Mouse (Mus musculus) kidney, adult 9 months (tissue): ENCODE results near the gene Kdm4c.
A peak's percentile ranks its signal among the peaks of the same experiment; 100 is the strongest.
"Not testable (repeated sequence)": the region's sequence is repeated elsewhere in the genome, so short reads cannot be mapped to it uniquely, and the experiment has no call there.

Experiments used
- DNase-seq: peaks from one replicate; pipeline ENCODE4 v3.0.0; 2022

Gene Kdm4c

DNA sequence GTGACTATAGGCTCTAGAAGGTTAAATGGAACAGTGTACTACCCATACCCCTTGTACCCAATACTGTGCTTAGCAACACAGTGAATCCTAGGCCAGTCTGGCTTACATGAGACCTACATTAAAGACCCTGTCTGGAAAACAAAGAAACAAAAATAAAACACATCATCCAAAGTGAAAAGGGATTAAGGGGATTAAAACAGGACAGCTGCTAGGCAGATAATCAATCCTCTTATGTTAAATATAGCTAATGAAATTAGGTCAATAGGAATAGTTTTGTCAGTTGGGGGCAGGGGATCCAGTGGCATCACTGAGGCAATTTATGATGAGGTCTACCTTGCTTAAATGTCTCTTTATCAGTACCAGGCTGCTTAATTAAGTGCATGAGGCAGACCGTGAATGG, at the start of gene Kdm4c:
TSS of gene Kdm4c (plus strand) at position 322 of the 400 bp plus-strand sequence.
- no peak for DNase-seq

GRCm38 (mm10) chr4:74201281-74201811, 41.0 kb upstream of the Kdm4c start:
- no peak for DNase-seq

DNA sequence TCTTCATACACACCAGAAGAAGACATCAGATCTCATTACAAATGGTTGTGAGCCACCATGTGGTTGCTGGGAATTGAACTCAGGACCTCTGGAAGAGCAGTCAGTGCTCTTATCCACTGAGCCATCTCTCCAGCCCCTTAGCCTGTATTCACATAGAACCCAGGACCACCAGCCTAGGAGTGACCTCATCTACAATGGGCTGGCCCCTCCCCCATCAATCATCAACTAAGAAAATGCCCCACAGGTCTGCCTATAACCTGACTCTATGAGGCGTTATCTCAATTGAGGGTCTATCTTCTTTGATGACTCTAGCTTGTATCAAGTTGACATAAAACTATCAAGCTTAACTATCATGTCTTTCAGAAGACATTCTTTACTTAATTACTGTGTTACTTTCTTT, 20.5 kb upstream of the Kdm4c start:
- not testable (repeated sequence) for DNase-seq

GRCm38 (mm10) chr4:74222360-74222759, 19.9 kb upstream of the Kdm4c start:
- peak; percentile 19 for DNase-seq

DNA sequence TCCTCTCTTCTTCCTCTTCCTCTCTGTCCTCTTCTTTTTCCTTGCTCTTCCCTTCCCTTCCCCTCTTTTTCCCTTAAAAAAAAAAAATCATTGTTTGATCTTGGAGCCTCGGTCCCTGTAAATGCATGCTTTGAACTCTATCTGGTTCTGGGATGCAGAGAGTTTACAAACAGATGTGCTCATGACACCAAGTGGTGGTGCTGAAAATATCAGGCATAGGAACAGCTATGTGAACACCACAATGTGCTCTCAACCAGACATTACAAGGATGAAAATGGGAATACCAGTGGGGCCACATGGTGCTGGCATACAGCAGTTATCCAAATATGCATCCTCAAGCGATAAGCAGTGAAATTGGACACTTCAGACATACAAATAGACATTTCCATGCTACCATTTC, 18.1 kb upstream of the Kdm4c start:
- DNase-seq: no peak

GRCm38 (mm10) chr4:74230994-74231393, 11.3 kb upstream of the Kdm4c start:
- DNase-seq: peak; percentile 13

DNA sequence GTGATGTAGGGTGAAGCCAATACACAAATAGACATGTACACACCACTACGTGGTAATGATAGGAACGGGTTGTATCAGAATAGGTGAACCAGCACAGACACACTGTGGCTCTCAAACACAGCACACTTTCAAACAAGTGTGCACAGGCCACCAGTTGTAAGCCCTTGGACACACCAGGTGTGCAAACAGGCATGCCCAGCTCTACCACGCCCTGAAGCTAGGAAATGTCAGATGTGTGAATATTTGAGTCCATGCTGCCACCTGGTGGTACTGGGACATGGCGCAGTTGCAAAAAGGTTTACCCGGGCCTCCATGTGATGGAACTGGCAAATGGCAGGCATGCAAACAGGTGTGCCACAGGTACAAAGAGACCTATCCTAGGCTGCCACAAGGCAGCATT, 10.9 kb upstream of the Kdm4c start:
- peak; percentile 66 for DNase-seq

GRCm38 (mm10) chr4:74233534-74233933, 8.8 kb upstream of the Kdm4c start:
- no peak for DNase-seq

DNA sequence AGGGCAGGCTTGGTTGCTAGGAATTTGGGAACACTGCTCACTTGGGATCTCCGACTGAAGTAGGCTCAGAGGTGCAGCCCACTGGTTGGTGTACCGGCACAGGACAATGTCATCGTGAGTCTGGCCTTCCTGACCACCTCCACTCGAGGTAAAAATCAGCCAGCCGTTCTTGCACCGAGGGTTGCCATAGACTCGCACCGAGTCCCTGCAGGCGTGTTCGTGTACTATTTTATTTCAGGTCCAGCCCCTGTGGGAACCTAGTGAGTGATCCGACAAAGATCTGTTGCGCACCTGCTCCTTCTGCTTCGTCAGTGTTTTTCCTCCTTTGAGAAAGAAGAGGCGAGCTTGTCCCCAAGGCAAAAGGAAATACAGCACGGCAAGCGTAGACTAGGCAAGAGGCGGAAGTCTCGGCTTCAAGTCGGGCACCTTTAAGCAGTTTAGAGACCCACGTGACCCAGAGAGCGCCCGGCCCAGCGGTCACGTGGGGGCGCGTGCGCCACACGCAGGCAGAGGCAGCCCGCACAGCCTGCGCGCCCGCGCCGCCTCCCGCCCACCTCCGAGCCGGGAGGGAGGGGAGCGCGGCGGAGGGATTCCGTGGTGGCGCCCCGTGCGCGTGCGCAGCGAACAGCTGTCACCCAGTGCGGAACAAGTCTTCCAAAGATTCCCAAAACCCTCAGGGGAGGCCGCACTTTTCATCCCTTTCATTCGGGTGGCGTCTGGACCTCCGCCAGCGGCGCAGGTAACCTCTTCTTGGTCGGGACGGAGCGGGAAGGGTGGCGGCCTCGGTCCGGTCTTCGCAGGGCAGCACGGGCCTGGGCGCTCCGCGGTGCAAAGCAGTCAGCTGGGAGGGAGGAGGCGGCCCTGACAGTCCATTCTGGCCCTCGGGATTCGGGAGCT, 9.3 kb downstream of the Kdm4c start:
- peak; percentile 98 for DNase-seq

DNA sequence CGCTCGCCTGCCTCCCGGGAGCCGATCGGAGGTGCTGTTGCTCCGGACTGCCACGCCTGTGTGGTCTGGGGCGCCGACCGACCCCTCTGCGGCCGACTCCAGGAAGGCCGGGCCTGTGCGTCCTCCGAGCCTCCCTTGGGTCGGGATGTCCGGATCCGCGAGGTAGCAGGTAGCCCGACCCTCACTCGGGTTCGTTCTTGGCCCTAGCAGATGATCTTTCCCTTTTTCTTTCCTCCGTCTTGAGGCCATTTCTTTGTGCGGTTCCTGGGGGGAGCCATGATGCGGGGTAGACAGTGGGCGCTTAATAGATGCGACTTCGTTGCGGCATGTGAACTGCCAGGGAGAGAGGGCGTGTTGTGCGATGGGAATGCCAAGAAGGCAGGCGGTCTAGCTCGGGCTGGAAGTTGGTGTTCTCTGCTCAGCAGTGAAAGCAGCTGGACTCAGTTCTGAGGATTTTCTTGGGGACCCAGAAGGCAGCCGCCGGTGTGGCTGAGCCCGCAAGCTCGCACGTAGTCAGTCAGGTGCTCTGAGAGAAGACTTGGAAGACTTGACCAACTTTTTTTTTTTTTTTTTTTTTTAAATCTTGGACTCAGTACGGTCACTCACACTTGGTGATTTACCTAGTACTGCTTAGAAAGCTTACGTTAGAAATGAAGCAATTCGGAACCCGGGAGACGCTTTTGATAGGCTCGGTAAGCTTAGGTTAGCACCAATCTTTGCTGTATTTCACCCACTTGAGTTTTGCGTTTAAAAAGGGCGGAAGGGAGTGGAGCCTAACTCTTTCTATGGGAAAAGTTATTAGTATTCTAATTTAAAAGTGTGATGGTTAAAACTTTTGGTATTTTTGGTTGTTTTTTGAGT, 10.2 kb downstream of the Kdm4c start:
- DNase-seq: peak; percentile 55

DNA sequence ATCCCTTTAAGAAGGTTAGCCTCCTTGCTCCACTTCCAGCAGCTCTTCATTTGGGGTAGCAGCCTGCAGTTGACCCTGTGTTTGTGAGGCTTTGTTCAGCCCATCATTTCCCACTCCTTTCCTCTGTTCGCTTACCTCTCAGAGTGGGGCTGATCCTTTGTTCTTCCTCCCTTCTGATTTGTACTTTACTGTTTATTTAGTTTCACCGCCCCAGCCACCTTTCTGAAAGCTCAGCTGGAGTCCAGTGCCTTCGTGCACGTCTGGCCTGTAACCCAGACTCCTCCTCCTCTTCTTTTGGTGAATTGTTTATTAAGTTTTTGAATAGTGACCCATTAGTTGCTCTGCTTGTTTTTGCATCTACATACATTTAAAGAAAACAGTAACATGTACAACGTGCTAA, 15.6 kb downstream of the Kdm4c start:
- no peak for DNase-seq

GRCm38 (mm10) chr4:74258538-74258937, 16.2 kb downstream of the Kdm4c start:
- DNase-seq: no peak

- no peak for DNase-seq
These were observed 17.0 kb downstream of the Kdm4c start for GRCm38 (mm10) chr4:74259331-74259730.

- no peak for DNase-seq
These were observed 19.6 kb downstream of the Kdm4c start for GRCm38 (mm10) chr4:74261879-74262278.

- no peak for DNase-seq
These were observed 22.2 kb downstream of the Kdm4c start for GRCm38 (mm10) chr4:74264428-74264955.

DNA sequence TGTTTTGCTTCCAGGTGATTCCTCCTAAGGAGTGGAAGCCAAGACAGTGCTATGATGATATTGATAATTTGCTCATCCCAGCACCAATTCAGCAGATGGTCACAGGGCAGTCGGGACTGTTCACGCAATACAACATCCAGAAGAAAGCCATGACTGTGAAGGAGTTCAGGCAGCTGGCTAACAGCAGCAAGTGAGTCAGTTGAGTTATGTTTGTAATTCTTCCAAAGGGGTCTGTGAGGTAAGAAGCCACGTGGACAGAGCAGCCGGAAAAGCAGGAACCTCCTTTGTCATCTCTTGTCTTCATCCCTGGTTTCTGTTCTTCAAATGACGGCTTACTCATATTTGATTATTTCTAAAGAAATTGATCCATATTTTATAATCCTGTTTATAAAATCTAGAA, 28.9 kb downstream of the Kdm4c start:
- no peak for DNase-seq

DNA sequence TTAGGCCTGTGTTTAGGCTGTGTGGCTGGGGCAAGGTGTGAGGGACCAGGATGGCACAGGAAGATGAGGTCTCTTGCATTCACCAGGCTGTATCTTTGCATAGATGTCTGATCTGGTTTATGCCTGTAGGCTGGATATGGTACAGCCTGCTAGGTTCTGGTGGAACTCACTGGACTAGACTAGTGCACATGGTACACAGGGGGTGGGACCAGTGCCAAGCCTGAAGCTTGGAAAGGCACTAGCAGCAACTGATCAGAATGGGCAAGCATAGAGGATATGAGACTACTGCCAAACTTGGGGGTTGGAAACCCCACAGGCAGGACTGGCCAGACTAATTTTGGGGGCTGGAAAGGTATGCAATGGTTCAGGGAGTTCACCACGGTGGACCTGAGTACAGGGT, 35.2 kb downstream of the Kdm4c start:
- DNase-seq: no peak

DNA sequence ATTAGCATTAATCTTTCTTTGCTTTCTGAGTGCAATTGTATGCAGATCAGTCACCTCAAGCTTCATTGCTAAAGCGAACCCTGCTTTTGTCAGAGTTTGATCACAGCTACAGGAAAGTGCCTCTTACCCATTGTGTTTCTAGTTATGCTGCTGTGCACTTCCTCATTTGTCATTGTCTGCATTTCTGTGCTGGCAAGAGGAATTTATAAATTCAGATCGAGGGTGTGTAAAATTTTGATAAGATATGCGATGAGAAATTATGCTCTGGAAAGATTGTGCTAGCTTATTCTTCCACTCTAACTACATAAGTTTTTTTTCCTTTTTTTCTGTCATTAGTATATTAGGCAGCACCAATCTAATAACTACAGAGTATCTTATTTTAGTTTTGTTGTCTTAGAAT, 37.9 kb downstream of the Kdm4c start:
- no peak for DNase-seq

DNA sequence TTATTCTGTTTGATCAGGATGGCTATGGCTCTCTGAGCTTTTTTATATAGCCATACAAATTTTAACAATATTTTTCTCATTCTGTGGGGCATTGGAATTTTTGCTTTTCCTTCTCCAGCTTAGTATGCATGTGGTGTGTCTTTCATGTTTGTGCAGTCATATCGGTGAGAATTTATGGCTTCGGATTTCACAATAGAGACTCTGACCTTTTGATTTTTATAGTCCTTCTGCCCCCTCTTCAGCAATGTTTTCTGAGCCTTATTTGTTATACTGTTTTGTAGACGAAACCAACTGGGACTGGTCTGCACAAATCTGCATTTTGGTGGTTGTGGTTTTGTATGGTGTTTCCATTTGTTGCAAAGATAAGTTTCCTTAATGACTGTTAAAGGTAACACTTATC, 45.6 kb downstream of the Kdm4c start:
- DNase-seq: no peak

DNA sequence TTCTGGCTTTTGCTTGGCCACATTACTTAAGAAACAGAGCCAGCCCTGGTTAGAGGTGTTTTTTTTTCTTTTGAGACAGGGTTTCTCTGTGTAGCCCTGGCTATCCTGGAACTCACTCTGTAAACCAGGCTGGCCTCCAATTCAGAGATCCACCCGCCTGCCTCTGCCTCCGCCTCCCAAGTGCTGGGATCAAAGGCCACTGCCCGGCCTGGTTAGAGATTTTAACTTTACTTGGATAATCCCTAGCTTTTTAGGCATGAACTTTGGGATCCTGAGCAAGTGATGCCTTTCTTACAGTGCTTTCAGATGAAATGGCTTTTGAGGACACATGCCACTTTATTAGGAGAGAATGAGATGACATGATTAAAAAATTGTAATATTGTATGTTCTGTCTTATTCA, 52.4 kb downstream of the Kdm4c start:
- peak; percentile 67 for DNase-seq

- no peak for DNase-seq
These were observed 63.2 kb downstream of the Kdm4c start for GRCm38 (mm10) chr4:74305315-74306105.

DNA sequence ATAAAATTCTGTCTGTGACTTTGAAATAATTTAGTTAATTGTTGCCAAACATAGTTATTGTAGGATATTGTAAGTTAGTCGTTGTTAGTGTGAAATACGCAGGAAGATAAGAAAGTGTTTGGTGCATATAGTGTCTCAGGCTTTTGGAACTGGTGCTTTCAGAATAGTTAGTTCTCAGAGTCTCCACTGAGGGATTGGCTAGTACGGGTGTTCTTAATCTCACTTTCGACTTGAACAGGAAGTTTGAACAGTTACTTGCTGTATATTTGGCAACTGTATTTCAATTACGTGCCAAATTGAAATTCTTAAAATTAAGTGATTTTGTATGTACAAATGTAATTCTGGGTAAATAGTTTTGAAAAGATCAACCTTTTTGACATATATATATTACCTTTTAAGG, 68.8 kb downstream of the Kdm4c start:
- DNase-seq: no peak

- DNase-seq: no peak
These were observed 70.6 kb downstream of the Kdm4c start for GRCm38 (mm10) chr4:74312858-74313257.
